ENCODE assay signal across 29 mouse cellular contexts in genomic region chr2:125914167-125914566, GRCm38 (mm10). TPM values are rescaled to one million over a fixed set of nuclear protein-coding genes. Genes with fewer than 3 reads are reported as not detected.
A peak's percentile ranks its signal among the peaks of the same experiment; 100 is the strongest.
DNase-seq lines count a peak whose midpoint lies in the region; ATAC-seq and TF ChIP-seq lines count a peak whose summit lies in the region.
"Had no signal": no experiment of that assay in that cellular context is flagged by ENCODE, and none has a peak within 500 bp of the region (broad histone marks: within the 10 kb centered on the region; RNA-seq: fewer than 3 reads in every experiment).

No protein-coding gene starts in this region.

- no peak overlapping the region for H3K4me2 ChIP-seq in limb, embryonic 15.5 days
- H3K4me2 ChIP-seq in intestine, embryonic 15.5 days (replicated peaks) = no peak overlapping the region
- H3K4me2 ChIP-seq: embryonic facial prominence, embryonic 15.5 days; heart, embryonic 12.5 days; heart, embryonic 15.5 days; hindbrain, embryonic 13.5 days had no signal

- no peak for TF ChIP-seq CTCF in embryonic fibroblast, embryonic 13.5 days (IDR thresholded peaks at IDR 0.05; ENCODE audit: borderline replicate concordance, insufficient read depth, low read length)

- 36% methylated on average over 1 of the region's 1 CpGs for WGBS in limb, embryonic 15.5 days
- WGBS in intestine, embryonic 15.5 days = 58% methylated on average over 1 of the region's 1 CpGs

- TF ChIP-seq POLR2A in embryonic fibroblast, embryonic 13.5 days (IDR thresholded peaks at IDR 0.05; ENCODE audit: low read depth, low read length) = no peak

- no peak overlapping the region for H3K4me3 ChIP-seq in embryonic fibroblast, embryonic 13.5 days (ENCODE audit: insufficient read depth, low read length)
- H3K4me3 ChIP-seq in limb, embryonic 15.5 days = no peak overlapping the region
- no peak overlapping the region for H3K4me3 ChIP-seq in intestine, embryonic 15.5 days (replicated peaks)
- H3K4me3 ChIP-seq: embryonic facial prominence, embryonic 15.5 days; erythroblast, embryonic 14.5 days; heart, embryonic 12.5 days; heart, embryonic 15.5 days; hindbrain, embryonic 10.5 days; hindbrain, embryonic 13.5 days had no signal

- H3K9ac ChIP-seq in limb, embryonic 15.5 days = no peak overlapping the region
- H3K9ac ChIP-seq in intestine, embryonic 15.5 days = no peak overlapping the region
- H3K9ac ChIP-seq: embryonic facial prominence, embryonic 15.5 days; forebrain, postnatal 0 days; heart, embryonic 12.5 days; heart, embryonic 15.5 days; hindbrain, embryonic 13.5 days had no signal

- H3K36me3 ChIP-seq in limb, embryonic 15.5 days = no peaks in the 10 kb centered on the region
- H3K36me3 ChIP-seq in intestine, embryonic 15.5 days = no peaks in the 10 kb centered on the region
- H3K36me3 ChIP-seq: embryonic facial prominence, embryonic 15.5 days; heart, embryonic 15.5 days; hindbrain, embryonic 13.5 days had no signal

- peak overlapping the region; percentile 62 for H3K27ac ChIP-seq in embryonic fibroblast, embryonic 13.5 days (ENCODE audit: insufficient read depth, low read length)
- peak overlapping the region; percentile 64 for H3K27ac ChIP-seq in limb, embryonic 15.5 days
- H3K27ac ChIP-seq in intestine, embryonic 15.5 days = no peak overlapping the region
- H3K27ac ChIP-seq: embryonic facial prominence, embryonic 15.5 days; heart, embryonic 15.5 days; hindbrain, embryonic 10.5 days; hindbrain, embryonic 13.5 days had no signal

- H3K9me3 ChIP-seq in limb, embryonic 15.5 days = no peaks in the 10 kb centered on the region
- no peaks in the 10 kb centered on the region for H3K9me3 ChIP-seq in intestine, embryonic 15.5 days
- H3K9me3 ChIP-seq: embryonic facial prominence, embryonic 15.5 days; heart, embryonic 12.5 days; heart, embryonic 15.5 days; hindbrain, embryonic 10.5 days; hindbrain, embryonic 13.5 days had no signal

- H3K4me1 ChIP-seq in embryonic fibroblast, embryonic 13.5 days (ENCODE audit: control insufficient read depth, insufficient read depth, low read length) = peaks cover 4% of the 10 kb centered on the region; the same call in 1 of the 2 replicates
- H3K4me1 ChIP-seq in limb, embryonic 15.5 days = 0 out of 2 replicates have a peak, but pooled peaks cover 10% of the 10 kb centered on the region
- H3K4me1 ChIP-seq in intestine, embryonic 15.5 days (replicated peaks) = no peaks in the 10 kb centered on the region
- H3K4me1 ChIP-seq: embryonic facial prominence, embryonic 15.5 days; heart, embryonic 12.5 days; heart, embryonic 15.5 days; hindbrain, embryonic 10.5 days had no signal

- H3K27me3 ChIP-seq in limb, embryonic 15.5 days = no peaks in the 10 kb centered on the region
- no peaks in the 10 kb centered on the region for H3K27me3 ChIP-seq in intestine, embryonic 15.5 days (replicated peaks)
- H3K27me3 ChIP-seq: embryonic facial prominence, embryonic 15.5 days; heart, embryonic 12.5 days; heart, embryonic 15.5 days; hindbrain, embryonic 13.5 days; Patski had no signal

- DNase-seq in heart, adult 11 months = peak; percentile 31
- DNase-seq in heart, adult 18-20 months = no peak
- peak; percentile 82 for DNase-seq in NIH3T3 (ENCODE audit: low read depth)
- no peak for DNase-seq in spleen, adult 18-20 months
- no peak for DNase-seq in embryo, embryonic 10.5 days (ENCODE audit: low spot score)
- DNase-seq: adrenal gland, adult 2 months; adrenal gland, postnatal 14 days; cerebellum, adult 11 months; cerebellum, adult 2 months; cerebellum, adult 9-11 months; cerebellum, postnatal 25 days; embryo, embryonic 11 days; forebrain, postnatal 0 days; gastrocnemius, postnatal 25 days; heart, postnatal 10 days; heart, postnatal 36 days had no signal

- peak; percentile 55; the same call in 1 of the 2 replicates for ATAC-seq in limb, embryonic 15.5 days (ENCODE audit: insufficient number of reproducible peaks, low FRiP score, low TSS enrichment, low read depth)
- no peak for ATAC-seq in intestine, embryonic 15.5 days
- ATAC-seq: forebrain, embryonic 14.5 days; forebrain, postnatal 0 days; hindbrain, embryonic 16.5 days; intestine, embryonic 16.5 days; Patski had no signal

RNA-seq across cellular contexts. Expression of gene Cops2, which starts 55.2 kb away (rescaled TPM):
- total RNA-seq in heart, adult 18-20 months (2021) = 10 to 100 TPM; 84.1 to 89.4 TPM
- 196 and 233 TPM in 2 replicates for polyA plus RNA-seq in embryonic fibroblast, embryonic 13.5 days (2011; ENCODE audit: insufficient read length, low read depth, missing spikeins)
- 74.7 and 75.6 TPM in 2 replicates for polyA plus RNA-seq in limb, embryonic 15.5 days (2015; fragmentation: Nextera tagmentation; extraction: Ambion mirVana)
- polyA plus RNA-seq in intestine, embryonic 15.5 days (2015; fragmentation: Nextera tagmentation; extraction: Ambion mirVana) = 59.5 and 69.9 TPM in 2 replicates

RNA-seq across cellular contexts. Expression of gene Galk2, which starts 55.3 kb away (rescaled TPM):
- total RNA-seq in heart, adult 18-20 months (2021) = 10 to 100 TPM; 12.1 to 12.7 TPM
- polyA plus RNA-seq in embryonic fibroblast, embryonic 13.5 days (2011; ENCODE audit: insufficient read length, low read depth, missing spikeins) = 49.5 and 54.1 TPM in 2 replicates
- 41.2 and 43.6 TPM in 2 replicates for polyA plus RNA-seq in limb, embryonic 15.5 days (2015; fragmentation: Nextera tagmentation; extraction: Ambion mirVana)
- polyA plus RNA-seq in intestine, embryonic 15.5 days (2015; fragmentation: Nextera tagmentation; extraction: Ambion mirVana) = 63.0 and 63.7 TPM in 2 replicates

Comparison
In these comparisons a context has a peak if more than half of its experiments do, and no peak if none do; other contexts are left out.
1. DNase-seq: peak in heart, adult 11 months (single experiment) and NIH3T3 (single experiment); none in heart, adult 18-20 months (0 of 2), spleen, adult 18-20 months (0 of 2) and embryo, embryonic 10.5 days (single experiment).